Mouse (Mus musculus): ENCODE results near the gene Tmem135.
A peak's percentile ranks its signal among the peaks of the same experiment; 100 is the strongest.
"Not testable (repeated sequence)": the region's sequence is repeated elsewhere in the genome, so short reads cannot be mapped to it uniquely, and the experiment has no call there.

Tmem135 gene

GRCm38 (mm10) chr7:89322741-89323140, 81.3 kb downstream of the Tmem135 start:
- not testable (repeated sequence) for DNase-seq (ENCODE audit: low spot score)

GRCm38 (mm10) chr7:89319351-89319750, 84.7 kb downstream of the Tmem135 start:
- no peak for DNase-seq (ENCODE audit: low spot score)

DNA sequence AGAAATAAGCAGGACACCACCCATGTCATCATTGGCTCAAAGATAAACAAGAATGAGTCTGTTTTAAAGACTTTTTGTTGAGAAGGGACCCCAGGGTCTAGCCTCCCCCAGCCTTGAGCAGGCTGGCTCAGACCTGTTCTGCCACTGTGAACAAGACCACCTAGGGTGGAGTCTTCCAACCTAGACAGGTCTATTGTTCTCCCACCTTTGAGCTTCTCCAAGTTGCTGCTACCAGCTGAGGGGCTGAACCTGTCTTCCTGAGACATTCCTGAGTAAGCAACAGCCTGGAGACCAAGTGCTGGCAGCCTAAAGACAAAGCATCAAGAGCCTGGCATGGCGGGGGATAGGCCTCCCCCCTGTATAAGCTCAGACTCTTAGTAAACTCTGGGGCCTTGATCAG, 86.9 kb downstream of the Tmem135 start:
- not testable (repeated sequence) for DNase-seq (ENCODE audit: low spot score)

GRCm38 (mm10) chr7:89316112-89316511, 87.9 kb downstream of the Tmem135 start:
- no peak for DNase-seq (ENCODE audit: low spot score)

DNA sequence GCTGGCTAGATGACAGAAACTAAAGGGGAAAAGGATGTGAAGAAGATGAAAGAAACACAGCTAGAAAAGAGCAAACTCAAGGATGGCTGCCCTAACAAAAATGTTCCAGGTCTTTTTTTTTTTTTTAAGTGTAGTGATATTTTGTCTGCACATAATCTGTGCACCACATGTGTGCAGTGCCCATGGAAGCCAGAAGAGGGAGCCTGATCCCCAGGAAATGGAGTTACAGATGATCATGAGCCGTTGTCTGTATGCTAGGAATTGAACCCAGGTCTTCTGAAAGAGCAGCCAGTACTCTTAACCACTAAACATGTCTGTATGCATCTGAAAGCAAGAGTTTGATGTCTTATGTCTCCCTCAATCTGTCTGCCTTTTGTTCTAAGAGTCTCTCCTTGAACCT, 92.5 kb downstream of the Tmem135 start:
- no peak for DNase-seq (ENCODE audit: low spot score)

DNA sequence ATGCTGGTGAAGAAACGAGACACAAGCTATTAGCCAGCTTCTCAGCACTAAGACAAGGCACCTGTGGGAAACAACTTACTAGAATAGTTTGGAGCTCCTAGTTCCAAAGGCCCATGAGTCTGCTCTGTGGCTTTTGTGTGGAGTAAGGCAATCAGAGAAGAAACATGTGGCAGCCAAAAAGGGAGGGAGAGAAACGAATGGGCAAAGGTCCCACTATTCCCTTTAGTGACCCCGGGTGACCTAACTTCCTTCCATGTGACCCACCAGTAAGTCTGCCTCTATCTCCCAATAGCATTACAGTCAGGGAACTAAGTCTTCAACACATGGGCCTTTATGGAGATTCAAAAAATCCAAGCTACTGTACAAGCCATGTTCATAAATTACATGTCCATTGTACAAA, 95.1 kb downstream of the Tmem135 start:
- DNase-seq (ENCODE audit: low spot score), result no peak

DNA sequence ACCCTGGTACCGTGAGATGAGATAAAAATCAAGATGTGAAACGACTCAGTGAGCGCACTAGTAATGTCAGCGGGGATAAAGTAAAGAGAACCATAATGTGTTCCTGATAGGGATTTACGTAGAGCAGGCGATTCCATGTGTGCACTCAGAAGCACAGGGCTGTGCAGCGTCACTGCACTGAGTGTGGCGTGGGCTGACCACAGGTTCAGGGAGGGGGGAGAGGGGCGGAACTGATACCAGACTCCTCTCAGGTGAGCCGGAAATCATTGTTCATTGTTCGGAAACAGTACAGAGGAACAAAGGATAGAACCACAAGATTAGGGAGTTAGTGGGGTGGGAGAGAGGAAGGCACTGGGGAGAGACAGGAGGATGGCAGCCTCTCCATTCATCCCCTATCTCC, 95.8 kb downstream of the Tmem135 start:
- no peak for DNase-seq (ENCODE audit: low spot score)

- DNase-seq (ENCODE audit: low spot score), result no peak
These were observed 97.2 kb downstream of the Tmem135 start for GRCm38 (mm10) chr7:89306831-89307230.

DNA sequence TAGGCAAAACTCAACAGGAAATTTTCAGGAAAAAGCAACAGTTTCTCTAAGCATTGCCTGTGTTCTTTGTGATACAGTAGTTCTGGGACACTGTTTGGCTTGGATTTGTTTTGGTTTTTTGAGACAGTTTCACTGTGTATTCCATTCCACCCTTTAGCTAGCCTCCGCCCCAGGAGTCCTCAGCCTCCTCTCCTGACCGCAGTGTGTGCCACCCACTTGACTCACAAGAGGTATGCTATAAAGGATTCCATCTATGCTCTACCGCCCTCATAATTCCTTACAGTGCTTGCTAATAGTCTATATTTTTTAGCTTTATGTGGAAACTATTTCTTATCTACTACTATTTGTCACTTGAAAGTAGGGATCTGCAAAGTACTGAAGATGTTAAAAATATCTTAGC, 99.1 kb downstream of the Tmem135 start:
- DNase-seq (ENCODE audit: low spot score), result no peak

- DNase-seq (ENCODE audit: low spot score), result no peak
These were observed 100.3 kb downstream of the Tmem135 start for GRCm38 (mm10) chr7:89303765-89304164.

- DNase-seq (ENCODE audit: low spot score), result no peak
These were observed 105.0 kb downstream of the Tmem135 start for GRCm38 (mm10) chr7:89298911-89299458.

DNA sequence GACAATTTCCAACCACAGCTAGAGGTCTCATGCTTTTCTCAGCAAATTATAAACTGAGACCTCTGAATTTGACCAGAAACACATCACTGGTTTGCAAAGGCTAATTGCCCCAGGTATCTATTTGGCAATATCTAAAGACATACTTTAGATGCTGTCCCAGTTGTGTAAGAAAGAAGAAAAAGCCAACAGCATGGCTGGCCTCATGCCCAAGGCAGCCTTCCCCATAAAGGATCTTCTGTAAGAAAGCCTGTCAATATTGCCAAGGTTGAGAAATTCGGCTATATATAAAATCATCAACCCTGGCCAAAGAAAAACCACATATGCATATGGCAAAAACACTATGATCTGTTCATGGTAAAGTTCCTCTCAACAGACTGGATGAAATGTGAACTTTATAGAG, 107.1 kb downstream of the Tmem135 start:
- no peak for DNase-seq (ENCODE audit: low spot score)

GRCm38 (mm10) chr7:89282664-89283063, 121.4 kb downstream of the Tmem135 start:
- no peak for DNase-seq (ENCODE audit: low spot score)

GRCm38 (mm10) chr7:89270438-89270837, 133.6 kb downstream of the Tmem135 start:
- peak; percentile 31 for DNase-seq (ENCODE audit: low spot score)

- no peak for DNase-seq (ENCODE audit: low spot score)
These were observed 134.2 kb downstream of the Tmem135 start for GRCm38 (mm10) chr7:89269826-89270225.

DNA sequence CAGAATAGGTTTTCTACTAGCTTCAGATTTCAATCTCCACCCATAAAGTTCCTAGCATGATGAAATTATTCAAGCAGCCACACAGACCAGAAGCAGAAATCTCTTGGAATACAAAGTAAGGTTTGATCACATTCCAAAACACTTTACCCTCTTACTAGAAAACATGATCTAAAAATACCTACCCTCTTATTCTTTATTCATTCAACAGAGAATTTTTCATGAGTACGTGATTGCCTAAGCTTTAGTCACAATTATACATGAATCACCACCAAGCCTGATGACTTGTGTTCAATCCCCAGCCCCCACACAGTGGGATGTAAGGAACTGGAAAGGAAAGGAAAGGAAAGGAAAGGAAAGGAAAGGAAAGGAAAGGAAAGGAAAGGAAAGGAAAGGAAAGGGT, 136.5 kb downstream of the Tmem135 start:
- peak; percentile 10 for DNase-seq (ENCODE audit: low spot score)

DNA sequence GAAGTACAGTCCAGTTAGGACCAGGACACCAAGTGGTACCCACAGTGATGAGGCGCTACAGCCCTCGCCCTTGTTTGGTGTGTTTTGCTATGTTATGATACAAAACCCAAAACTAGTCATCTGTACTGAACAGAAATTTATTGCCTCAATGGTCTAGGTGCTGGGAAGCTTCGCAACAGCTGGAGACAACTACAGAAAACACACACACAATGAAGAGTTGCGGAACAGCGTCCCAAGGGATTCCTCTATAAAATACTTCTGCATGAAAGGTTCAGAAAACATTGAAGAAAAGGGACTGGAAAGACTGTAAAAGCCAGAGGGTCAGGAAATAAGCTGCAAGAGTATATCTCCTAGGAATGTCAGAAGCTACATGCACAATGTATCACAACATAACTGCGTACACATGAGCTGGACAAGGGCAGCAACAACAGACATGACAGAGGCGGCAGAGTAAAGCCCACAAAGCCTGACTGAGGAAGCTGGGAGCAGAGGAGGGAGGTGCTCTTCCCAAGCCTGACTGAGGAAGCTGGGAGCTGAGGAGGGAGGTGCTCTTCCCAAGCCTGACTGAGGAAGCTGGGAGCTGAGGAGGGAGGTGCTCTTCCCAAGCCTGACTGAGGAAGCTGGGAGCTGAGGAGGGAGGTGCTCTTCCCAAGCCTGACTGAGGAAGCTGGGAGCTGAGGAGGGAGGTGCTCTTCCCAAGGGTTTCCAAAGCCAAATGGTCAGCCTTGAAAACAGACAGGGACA, 137.8 kb downstream of the Tmem135 start:
- no peak for DNase-seq (ENCODE audit: low spot score)

- no peak for DNase-seq (ENCODE audit: low spot score)
These were observed 143.1 kb downstream of the Tmem135 start for GRCm38 (mm10) chr7:89260966-89261365.

DNA sequence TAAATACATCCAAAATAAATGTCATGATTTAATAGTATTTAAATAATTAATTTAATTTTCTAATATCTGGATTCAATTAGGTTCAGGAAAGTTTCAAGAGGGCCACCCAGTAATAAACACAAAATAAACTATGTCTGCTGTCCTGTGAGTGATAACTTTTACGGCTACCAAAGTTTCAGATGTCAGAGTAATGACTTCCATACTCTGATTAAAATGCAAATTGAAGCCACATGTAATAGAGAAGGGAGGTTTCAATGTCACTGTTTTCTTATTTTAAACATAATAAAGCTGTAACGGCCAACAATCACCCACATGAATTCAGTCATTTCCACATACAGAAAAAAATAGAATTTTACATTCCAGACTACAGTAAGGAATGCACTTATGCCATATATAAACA, 145.2 kb downstream of the Tmem135 start:
- DNase-seq (ENCODE audit: low spot score), result no peak

- no peak for DNase-seq (ENCODE audit: low spot score)
These were observed 146.0 kb downstream of the Tmem135 start for GRCm38 (mm10) chr7:89257871-89258502.

- DNase-seq (ENCODE audit: low spot score), result no peak
These were observed 150.2 kb downstream of the Tmem135 start for GRCm38 (mm10) chr7:89253772-89254171.

GRCm38 (mm10) chr7:89253317-89253716, 150.7 kb downstream of the Tmem135 start:
- no peak for DNase-seq (ENCODE audit: low spot score)

- DNase-seq (ENCODE audit: low spot score), result no peak
These were observed 152.1 kb downstream of the Tmem135 start for GRCm38 (mm10) chr7:89251880-89252453.
